Mouse (Mus musculus) midbrain, embryonic 16.5 days (tissue): ENCODE results near the gene Mid1. TPM values are rescaled to one million over a fixed set of nuclear protein-coding genes. Genes with fewer than 3 reads are reported as not detected.
A peak's percentile ranks its signal among the peaks of the same experiment; 100 is the strongest.

ENCODE experiments used
- ATAC-seq: fragments of 200-750 bp; cut with Nextera tagmentation; 2 replicates; pipeline ENCODE4 v1.8.0; 2017; ENCODE audit warnings: moderate TSS enrichment
- H3K27ac ChIP-seq: fragments of 300-500 bp; sonication (generic); 2 replicates; pipeline ENCODE4 v1.5.1; 2014; ENCODE audit warnings: mild to moderate bottlenecking, low read length, mixed read lengths
- H3K27me3 ChIP-seq: fragments of 300-500 bp; sonication (generic); 2 replicates; pipeline ENCODE4 v1.6.1; 2014; ENCODE audit warnings: low read depth, low read length, mixed read lengths; ENCODE audit not compliant: control insufficient read depth, insufficient read depth
- H3K36me3 ChIP-seq: fragments of 300-500 bp; sonication (generic); 2 replicates; pipeline ENCODE4 v1.6.1; 2014; ENCODE audit warnings: mild to moderate bottlenecking, low read length, moderate library complexity, mixed read lengths; ENCODE audit not compliant: control insufficient read depth, insufficient read depth
- H3K4me1 ChIP-seq: fragments of 300-500 bp; sonication (generic); 2 replicates; pipeline ENCODE4 v1.6.1; 2014; ENCODE audit warnings: mild to moderate bottlenecking, low read length, mixed read lengths; ENCODE audit not compliant: control insufficient read depth, insufficient read depth
- H3K4me2 ChIP-seq: fragments of 300-500 bp; sonication (generic); 2 replicates; pipeline ENCODE4 v1.6.1; 2014; ENCODE audit warnings: mild to moderate bottlenecking, low read length, mixed read lengths
- H3K4me3 ChIP-seq: fragments of 300-500 bp; sonication (generic); 2 replicates; pipeline ENCODE4 v1.5.1; 2014; ENCODE audit warnings: low read depth, mild to moderate bottlenecking, low read length, moderate library complexity, mixed read lengths
- H3K9ac ChIP-seq: fragments of 300-500 bp; sonication (generic); 2 replicates; pipeline ENCODE4 v1.6.1; 2014; ENCODE audit warnings: low read depth, low read length, mixed read lengths
- H3K9me3 ChIP-seq: fragments of 300-500 bp; sonication (generic); replicated peaks from 2 replicates; pipeline ENCODE4 v1.6.1; 2014; ENCODE audit warnings: mild to moderate bottlenecking, low read length, mixed read lengths; ENCODE audit not compliant: control insufficient read depth, poor library complexity, severe bottlenecking
- WGBS: fragments of 180-500 bp; shearing (Covaris S2); extraction: QIAGEN DNeasy Blood & Tissue Kit; methylation state at CpG from one replicate; pipeline ENCODE4 v1.1.7; 2014; 5-methylcytosine and 5-hydroxymethylcytosine counted together
- polyA plus RNA-seq: library from polyadenylated mRNA; unstranded; fragments of >200 nt; fragmentation: Nextera tagmentation; extraction: Ambion mirVana; gene quantifications from 2 replicates; pipeline ENCODE4 v1.2.1, GENCODE M21; 2015

Mid1 gene
- polyA plus RNA-seq, result 4.9 and 7.6 TPM in 2 replicates

DNA sequence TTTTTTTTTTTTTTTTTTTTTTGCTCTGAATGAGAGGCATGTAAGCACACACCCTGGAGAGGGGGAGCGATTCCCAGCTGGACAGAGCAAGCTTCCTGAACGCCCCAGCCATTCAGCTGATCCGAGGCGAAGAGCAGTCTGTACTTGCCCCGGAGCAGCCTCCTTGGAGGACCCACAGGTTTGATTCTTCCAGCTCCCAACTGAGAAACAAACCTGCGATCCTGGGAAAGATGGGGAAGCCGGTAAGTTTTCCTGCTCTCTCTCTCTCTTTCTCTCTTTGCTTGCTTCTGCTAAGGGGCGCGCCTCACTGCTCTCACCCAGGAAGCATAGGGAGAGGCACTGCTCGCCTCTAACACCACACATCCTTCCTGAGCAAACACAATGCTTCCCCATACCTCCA is at the start of gene Mid1:
Gene Mid1 (plus strand): TSS at position 69 of the 400 bp plus-strand sequence.
- H3K27me3 ChIP-seq, result peaks cover 2% of the 10 kb centered on the region; the same call in 1 of the 2 replicates
- no peaks in the 10 kb centered on the region for H3K36me3 ChIP-seq
- WGBS, result 10% methylated on average over 10 of the region's 10 CpGs
- H3K9me3 ChIP-seq, result no peaks in the 10 kb centered on the region
- H3K4me3 ChIP-seq, result peak within 1 kb of the TSS; percentile 12
- H3K27ac ChIP-seq, result no peak within 1 kb of the TSS
- H3K4me2 ChIP-seq, result peak within 1 kb of the TSS; percentile 35
- H3K4me1 ChIP-seq, result no peaks in the 10 kb centered on the region
- no peak for ATAC-seq
- no peak within 1 kb of the TSS for H3K9ac ChIP-seq

- H3K4me2 ChIP-seq, result no peak overlapping the region
- H3K27me3 ChIP-seq, result no peaks in the 10 kb centered on the region; the same call in 1 of the 2 replicates
- no peaks in the 10 kb centered on the region for H3K9me3 ChIP-seq
- H3K36me3 ChIP-seq, result no peaks in the 10 kb centered on the region
- ATAC-seq, result no peak
- no peak overlapping the region for H3K9ac ChIP-seq
- no peak overlapping the region for H3K4me3 ChIP-seq
- no peak overlapping the region for H3K27ac ChIP-seq
- H3K4me1 ChIP-seq, result no peaks in the 10 kb centered on the region
Measured at GRCm38 (mm10) chrX:169673056-169673455, 11.9 kb upstream of the Mid1 start.

DNA sequence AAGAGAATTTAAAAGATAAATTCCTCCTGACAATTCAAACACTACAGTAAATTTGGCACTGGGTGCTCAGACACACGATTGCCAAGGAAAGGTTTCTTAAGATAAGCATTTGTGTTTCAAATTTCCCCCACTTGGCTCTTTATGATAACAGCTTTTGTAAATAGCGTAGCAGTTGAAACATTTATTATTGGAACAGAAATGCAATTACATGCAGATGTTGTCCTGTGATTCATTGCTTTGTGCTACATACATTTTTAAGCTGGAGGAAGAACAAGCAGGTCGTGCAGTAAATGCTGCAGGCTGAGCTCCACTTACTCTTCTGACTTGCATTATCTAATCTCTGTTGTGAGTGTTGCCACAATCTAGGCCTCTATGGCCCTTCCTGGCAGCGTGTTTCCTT is 8.7 kb upstream of the Mid1 start:
- H3K9ac ChIP-seq, result no peak overlapping the region
- no peaks in the 10 kb centered on the region for H3K9me3 ChIP-seq
- H3K36me3 ChIP-seq, result no peaks in the 10 kb centered on the region
- no peaks in the 10 kb centered on the region; the same call in 1 of the 2 replicates for H3K27me3 ChIP-seq
- no peaks in the 10 kb centered on the region for H3K4me1 ChIP-seq
- no peak overlapping the region for H3K27ac ChIP-seq
- no peak overlapping the region for H3K4me3 ChIP-seq
- ATAC-seq, result no peak
- 62% methylated on average over 4 of the region's 4 CpGs for WGBS
- H3K4me2 ChIP-seq, result no peak overlapping the region

DNA sequence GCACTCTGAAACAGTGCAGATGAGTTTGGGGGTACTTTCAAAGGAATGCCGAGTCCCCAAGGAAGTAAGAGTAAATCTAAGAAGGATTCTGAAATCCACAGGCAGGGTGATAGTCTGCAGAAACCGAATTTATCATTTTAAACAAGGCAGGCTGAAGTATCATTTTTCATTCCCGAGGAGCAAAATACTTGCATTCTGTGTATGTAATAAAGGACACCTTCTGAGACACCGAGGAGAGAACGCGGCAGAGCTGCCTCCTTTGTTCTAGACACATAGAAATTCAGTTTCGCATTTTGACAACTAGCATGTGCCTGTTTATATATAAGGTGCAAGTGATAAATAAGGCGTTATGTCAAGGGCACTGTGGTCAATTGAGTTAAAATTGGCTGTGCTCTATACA is 732 bp downstream of the Mid1 start:
- Histone ChIP-seq H3K27ac (no peak overlapping the region), H3K4me1 (no peaks in the 10 kb centered on the region), H3K9me3 (no peaks in the 10 kb centered on the region), H3K36me3 (no peaks in the 10 kb centered on the region), H3K4me2 (peak overlapping the region; percentile 35), H3K4me3 (no peak overlapping the region), H3K27me3 (peaks cover 2% of the 10 kb centered on the region; the same call in 1 of the 2 replicates), H3K9ac (no peak overlapping the region)
- 41% methylated on average over 8 of the region's 8 CpGs for WGBS
- no peak for ATAC-seq

DNA sequence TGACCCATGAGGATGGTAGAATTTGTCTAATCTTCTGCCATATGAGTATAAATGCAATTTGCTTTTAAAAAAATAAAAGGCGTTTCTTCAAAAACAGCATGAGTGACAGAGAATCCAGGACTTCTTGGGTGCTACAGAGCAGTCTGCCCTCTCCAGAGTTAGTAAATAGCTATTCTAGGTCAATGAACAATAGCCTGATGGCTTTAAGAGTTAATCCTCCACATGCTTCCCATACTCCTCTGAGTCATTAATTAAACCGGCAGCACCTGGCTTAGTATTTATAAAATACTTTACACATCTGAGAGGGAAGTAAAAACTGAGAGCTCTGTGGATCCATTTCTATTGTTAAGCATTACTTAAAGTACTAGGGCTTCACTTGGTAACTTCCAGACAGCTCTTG is 6.2 kb downstream of the Mid1 start:
- Histone ChIP-seq H3K4me2 (no peak overlapping the region), H3K9ac (no peak overlapping the region), H3K36me3 (no peaks in the 10 kb centered on the region), H3K4me1 (no peaks in the 10 kb centered on the region), H3K27ac (no peak overlapping the region), H3K27me3 (peaks cover 8% of the 10 kb centered on the region; the same call in 1 of the 2 replicates), H3K4me3 (no peak overlapping the region), H3K9me3 (no peaks in the 10 kb centered on the region)
- ATAC-seq, result no peak
- 45% methylated on average over 2 of the region's 2 CpGs for WGBS

DNA sequence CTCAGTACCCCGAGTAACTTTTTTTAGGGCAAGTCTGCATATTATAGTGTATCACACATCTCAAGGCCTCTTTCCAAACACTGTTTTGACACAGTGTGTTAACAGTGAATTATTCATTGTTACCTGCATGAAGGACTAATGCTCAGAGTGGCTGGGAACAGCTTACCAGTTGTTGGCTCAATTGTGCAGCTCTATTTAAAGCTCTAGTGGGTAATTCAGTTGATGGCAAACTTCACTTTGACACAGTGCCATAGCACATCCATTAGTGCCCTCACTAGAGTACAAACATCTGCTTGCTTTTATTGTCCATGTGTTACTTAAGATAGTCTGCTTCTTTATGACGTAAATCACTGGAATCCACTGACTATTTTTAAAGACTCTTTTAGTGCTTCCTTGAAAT is 6.7 kb downstream of the Mid1 start:
- H3K9me3 ChIP-seq, result no peaks in the 10 kb centered on the region
- peaks cover 9% of the 10 kb centered on the region; the same call in 1 of the 2 replicates for H3K27me3 ChIP-seq
- no peaks in the 10 kb centered on the region for H3K4me1 ChIP-seq
- H3K9ac ChIP-seq, result no peak overlapping the region
- no peaks in the 10 kb centered on the region for H3K36me3 ChIP-seq
- no peak for ATAC-seq
- H3K4me2 ChIP-seq, result no peak overlapping the region
- 67% methylated on average over 2 of the region's 2 CpGs for WGBS
- no peak overlapping the region for H3K4me3 ChIP-seq
- no peak overlapping the region for H3K27ac ChIP-seq

GRCm38 (mm10) chrX:169692225-169692909 is 7.4 kb downstream of the Mid1 start:
- Histone ChIP-seq H3K4me2 (no peak overlapping the region), H3K4me1 (no peaks in the 10 kb centered on the region), H3K4me3 (no peak overlapping the region), H3K27me3 (peaks cover 9% of the 10 kb centered on the region; the same call in 1 of the 2 replicates), H3K9ac (no peak overlapping the region), H3K9me3 (no peaks in the 10 kb centered on the region), H3K36me3 (no peaks in the 10 kb centered on the region), H3K27ac (no peak overlapping the region)
- WGBS, result 65% methylated on average over 6 of the region's 6 CpGs
- ATAC-seq, result no peak

GRCm38 (mm10) chrX:169704016-169704602 is 19.1 kb downstream of the Mid1 start:
- no peak for ATAC-seq
- Histone ChIP-seq H3K4me1 (no peaks in the 10 kb centered on the region), H3K27ac (no peak overlapping the region), H3K9me3 (no peaks in the 10 kb centered on the region), H3K27me3 (peaks cover 14% of the 10 kb centered on the region), H3K36me3 (no peaks in the 10 kb centered on the region), H3K9ac (no peak overlapping the region), H3K4me2 (no peak overlapping the region), H3K4me3 (no peak overlapping the region)
- 82% methylated on average over 2 of the region's 2 CpGs for WGBS

DNA sequence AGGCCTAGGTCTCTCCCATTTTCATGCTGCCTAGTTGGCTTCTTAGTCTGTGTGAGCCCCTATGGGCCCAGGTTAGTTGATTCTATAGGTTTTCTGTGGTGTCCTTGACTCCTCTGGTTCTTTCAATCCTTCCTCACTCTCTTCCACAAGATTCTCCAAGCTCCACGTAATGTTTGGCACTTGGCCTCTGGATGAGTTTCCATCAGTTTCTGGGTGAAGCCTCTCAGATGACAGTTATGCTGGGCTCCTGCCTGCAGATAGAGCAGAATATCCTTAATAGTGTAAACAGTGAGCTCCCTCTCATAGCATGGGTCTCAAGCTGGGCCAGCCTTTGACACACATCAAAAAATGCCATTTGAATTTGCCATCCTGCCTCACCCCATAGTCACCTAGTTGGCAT is 38.5 kb downstream of the Mid1 start:
- Histone ChIP-seq H3K27me3 (peaks cover 9% of the 10 kb centered on the region), H3K9ac (no peak overlapping the region), H3K36me3 (no peaks in the 10 kb centered on the region), H3K27ac (no peak overlapping the region), H3K4me3 (no peak overlapping the region), H3K4me2 (no peak overlapping the region), H3K9me3 (no peaks in the 10 kb centered on the region), H3K4me1 (no peaks in the 10 kb centered on the region)
- 95% methylated on average over 1 of the region's 1 CpGs for WGBS
- no peak for ATAC-seq
